Mouse (Mus musculus) kidney, postnatal 25 days (tissue): ENCODE data around the gene Tex33.

Experiments used
- DNase-seq, 2 experiments: peaks; one replicate each; pipeline ENCODE4 v3.0.0; 2021; ENCODE audit warnings: mixed read lengths in 2 of 2

The Tex33 gene

DNA sequence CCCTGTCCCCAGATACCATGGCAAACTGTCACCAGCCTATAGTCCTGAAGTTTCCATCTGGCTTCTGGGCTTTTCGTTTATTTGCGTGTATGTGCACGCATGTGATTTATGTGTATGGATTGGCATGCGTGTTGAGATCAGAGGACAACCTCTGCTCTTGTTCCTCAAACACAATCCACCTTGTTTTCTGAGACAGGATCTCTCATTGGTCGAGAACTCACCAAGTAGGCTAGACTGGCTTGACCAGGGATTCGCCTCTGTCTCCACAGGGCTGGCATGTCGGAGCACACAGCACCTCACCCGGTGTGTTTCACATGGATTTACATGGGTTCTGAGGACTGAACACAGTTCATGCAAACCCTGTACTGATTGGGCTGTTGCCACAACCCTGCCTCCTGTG is 18.4 kb upstream of the Tex33 start:
- DNase-seq = no peak

- DNase-seq = no peak
Observed at GRCm38 (mm10) chr15:78413719-78414117, 18.0 kb upstream of the Tex33 start.

DNA sequence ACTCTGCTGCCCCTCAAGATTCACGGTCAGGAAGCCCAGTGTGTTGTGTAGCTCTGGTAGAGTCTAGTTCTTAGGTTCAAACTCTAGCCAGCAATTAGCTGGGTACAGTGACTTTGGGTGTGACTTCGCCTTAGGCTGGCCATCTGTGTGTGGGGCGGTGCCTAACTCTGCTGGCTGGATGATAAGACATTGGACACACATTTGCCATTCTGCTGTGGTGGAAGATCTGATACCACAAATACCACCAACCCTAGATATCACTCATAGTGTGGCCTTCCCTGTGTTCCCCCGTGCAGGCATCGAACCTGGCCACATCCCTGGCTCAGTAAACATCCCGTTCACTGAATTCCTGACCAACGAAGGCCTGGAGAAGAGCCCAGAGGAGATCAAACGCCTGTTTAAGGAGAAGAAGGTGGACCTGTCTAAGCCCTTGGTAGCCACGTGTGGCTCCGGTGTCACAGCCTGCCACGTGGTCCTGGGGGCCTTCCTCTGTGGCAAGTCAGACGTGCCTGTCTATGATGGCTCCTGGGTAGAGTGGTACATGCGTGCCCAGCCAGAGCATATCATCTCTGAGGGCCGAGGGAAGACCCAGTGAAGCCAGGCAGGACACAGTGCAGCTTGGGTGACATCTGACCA is 17.5 kb upstream of the Tex33 start:
- no peak for DNase-seq

DNA sequence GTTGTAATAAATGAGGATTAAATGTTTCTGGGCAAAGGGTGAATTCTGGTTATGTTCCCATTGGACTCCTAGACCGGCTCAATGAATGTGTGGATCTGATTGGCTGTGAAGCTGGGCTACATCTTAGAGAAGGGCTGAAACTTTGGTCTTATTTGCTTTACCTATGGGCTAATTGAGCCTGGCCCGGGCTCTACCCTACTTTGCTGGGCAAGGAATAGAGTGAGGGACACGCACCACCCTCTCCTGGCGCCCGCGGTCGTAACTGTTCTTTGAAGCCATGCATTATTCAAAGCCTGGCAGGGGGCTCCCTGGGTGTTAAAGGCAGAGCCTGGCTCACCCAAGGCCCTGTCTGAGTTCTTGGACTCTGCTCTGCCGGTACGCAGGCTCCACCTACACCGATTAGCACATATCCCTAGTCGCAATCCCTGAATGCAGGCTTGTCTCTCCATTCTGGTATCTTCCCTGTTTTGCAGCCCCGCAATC is 13.9 kb upstream of the Tex33 start:
- peak; percentile 73 to 91 for DNase-seq

DNA sequence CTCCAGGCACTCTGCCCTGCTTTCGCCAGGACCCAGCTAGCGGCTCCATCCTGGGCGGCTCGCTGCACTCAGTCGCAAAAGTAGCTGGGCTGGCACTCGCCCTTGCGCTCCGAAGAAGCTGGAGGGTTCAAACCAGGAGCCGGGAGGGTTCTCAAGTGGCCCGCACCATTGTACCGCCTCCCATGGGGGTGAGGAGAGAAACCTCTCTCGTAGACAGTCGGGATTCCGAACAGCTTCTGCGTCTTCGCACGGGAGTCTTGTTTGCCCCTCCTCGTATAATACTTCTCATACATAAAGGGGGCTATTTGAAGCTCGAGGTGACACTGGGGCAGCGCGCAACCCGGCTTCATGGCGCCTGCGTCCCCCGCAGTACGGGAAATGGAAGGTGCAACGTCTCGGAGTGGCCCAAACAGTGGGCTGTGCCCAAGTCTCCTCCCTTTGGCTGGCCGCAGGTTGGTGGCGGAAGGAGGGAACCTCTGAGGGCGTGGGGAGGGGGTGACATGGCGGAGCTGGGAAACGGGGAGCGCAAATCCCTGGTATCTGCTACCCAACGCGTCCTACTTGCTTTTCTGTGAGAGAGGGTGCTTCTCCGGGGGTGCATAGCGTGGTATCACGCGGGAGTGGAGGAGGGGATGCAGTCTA is 10.7 kb upstream of the Tex33 start, which contains the start of gene Mpst:
Gene Mpst (plus strand): TSS at position 124 of the 642 bp plus-strand sequence.
- DNase-seq = peak; percentile 91 to 96

DNA sequence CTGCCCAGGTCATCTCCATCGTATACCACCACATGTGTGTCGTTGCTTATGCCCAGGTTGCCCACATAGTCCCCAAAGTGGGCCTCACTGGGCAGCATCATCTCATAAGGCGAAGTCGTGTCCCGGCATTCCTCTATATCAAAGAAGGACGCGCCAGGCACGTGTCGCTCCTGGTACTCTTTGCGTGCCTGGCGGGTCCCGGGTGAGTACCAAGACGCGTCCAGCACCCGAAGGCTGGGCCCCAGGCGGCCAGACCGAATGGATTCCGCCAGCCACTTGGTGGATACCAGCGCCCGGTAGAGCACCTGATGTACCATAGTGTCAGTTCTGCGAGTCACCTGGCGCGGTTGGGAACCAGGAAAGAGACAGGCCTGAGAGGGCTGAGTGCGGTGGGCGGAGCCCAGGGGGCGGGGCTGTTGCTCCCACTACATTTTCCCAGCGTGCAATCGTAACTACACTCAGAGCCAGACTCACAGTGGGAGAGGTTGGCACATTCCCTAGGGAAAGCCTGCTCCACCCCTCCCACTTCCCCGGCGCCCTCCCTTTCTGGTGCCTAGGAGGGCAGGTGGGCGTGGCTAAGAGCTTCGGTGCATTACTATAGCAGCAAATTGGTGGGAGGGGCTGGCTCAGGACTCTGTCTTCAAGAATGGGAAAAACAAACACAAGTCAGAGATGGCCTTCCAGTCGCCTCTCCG is 10.0 kb upstream of the Tex33 start, which contains the start of gene Tst:
Gene Tst (minus strand): TSS at position 391 of the 695 bp plus-strand sequence.
- peak; percentile 98 for DNase-seq

DNA sequence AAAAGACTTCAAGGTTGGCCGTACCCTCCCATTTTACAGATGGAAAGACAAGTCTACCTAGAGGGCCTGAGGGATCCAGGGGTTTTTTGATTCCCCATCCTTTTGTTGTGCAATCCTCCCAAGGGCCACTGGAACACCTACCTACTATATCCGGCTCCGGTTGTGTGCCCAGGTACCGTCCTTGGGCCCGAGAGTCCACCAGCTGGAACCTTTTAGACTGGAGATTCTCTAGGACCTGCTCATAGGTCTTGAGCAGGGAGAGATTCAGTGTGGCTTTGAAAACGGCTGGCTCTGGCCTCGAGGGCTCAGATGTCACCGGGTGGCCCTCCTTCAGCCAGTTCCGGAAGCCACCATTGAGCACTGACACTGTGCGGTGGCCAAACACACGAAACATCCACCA is 9.4 kb upstream of the Tex33 start:
- no peak for DNase-seq

GRCm38 (mm10) chr15:78403896-78404295 is 8.2 kb upstream of the Tex33 start:
- DNase-seq = peak; percentile 84 to 92

GRCm38 (mm10) chr15:78403301-78403741 is 7.6 kb upstream of the Tex33 start:
- peak; percentile 85 to 94 for DNase-seq

- DNase-seq = peak; percentile 63 to 80
Observed at GRCm38 (mm10) chr15:78402423-78402822, 6.7 kb upstream of the Tex33 start.

GRCm38 (mm10) chr15:78401921-78402320 is 6.2 kb upstream of the Tex33 start:
- DNase-seq = peak; percentile 85 to 88

DNA sequence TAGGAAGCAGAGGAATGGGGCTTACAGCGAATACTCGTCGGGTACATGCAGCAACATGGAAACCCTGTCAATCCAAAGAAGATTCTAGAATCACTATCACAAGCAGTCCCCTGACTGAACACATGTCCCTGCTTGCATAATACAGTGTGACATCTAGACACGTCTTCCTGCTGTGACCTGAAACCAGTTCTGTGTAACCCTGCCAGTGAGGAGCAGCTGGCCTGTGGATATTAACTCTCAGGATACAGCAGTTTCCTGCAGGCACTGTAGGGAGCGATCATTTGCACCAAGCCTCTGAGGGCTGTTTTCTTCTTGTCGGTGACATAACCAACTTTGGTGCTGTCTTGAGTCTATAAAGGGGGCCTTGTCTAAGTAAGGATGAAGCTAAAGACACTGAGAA is 5.6 kb upstream of the Tex33 start:
- DNase-seq = no peak

DNA sequence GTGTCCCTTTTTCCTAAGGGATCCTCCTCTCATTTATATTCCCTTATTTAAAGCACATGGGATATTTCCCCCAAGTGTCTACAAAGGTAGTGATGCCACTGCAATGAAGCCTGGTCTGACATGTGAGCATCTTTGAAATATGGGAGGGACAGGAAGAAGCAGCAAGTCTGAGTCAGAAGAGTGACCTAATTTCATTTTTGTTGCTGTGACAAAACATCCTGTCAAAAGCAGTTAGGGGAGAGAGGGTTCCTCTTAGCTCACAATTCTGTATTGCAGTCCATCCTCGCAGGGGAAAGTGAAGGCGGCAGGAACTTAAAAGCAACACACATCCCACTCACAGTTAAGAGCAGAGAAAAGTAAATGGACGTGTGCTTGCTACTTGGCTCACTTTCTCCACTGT is 4.9 kb downstream of the Tex33 start:
- no peak for DNase-seq

- DNase-seq = no peak
Observed at GRCm38 (mm10) chr15:78385564-78385963, 10.1 kb downstream of the Tex33 start.

GRCm38 (mm10) chr15:78384220-78385116 is 11.2 kb downstream of the Tex33 start:
- no peak for DNase-seq

- peak; percentile 73 to 90 for DNase-seq
Observed at GRCm38 (mm10) chr15:78383450-78384219, 12.1 kb downstream of the Tex33 start.

- peak in 1 of 2 experiments; percentile 3 for DNase-seq
Observed at GRCm38 (mm10) chr15:78382115-78382514, 13.6 kb downstream of the Tex33 start.

DNA sequence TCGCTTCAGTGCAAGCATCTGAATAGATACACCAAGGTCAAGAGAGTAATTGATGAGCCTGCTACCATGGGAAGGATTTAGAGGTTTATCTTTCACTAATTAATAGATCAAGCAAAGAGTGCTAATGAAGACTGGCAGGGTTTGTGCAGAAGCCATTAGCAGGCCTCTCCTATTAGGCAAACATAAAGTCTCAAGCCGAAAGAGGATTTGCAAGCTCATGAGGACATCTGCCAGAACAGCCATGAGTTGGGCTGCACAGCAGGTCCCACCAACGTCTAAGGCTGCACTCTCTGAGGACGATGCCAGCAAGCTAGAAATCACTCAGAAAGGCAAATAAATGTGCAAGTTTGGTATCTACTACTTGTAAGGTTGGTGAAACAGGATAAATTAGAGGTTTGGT is 15.0 kb downstream of the Tex33 start:
- no peak for DNase-seq

DNA sequence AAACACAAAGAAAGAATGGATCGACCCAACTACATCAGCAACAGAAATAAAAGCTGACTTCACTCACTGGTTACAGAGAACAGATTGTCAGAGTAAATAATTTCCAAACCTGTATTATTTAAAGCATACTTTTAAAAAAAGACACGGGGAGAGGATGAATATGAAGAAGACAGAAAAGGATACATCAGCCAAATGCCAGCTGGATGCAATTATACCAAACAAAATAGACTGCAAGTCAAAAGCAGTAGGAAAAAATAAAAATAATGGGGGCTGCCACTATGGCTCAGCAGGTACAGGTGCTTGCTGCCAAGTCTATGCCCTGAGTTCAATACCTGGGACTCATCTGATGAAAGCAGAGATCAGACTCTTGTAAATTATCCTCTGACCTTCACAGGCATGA is 15.5 kb downstream of the Tex33 start:
- DNase-seq = no peak

DNA sequence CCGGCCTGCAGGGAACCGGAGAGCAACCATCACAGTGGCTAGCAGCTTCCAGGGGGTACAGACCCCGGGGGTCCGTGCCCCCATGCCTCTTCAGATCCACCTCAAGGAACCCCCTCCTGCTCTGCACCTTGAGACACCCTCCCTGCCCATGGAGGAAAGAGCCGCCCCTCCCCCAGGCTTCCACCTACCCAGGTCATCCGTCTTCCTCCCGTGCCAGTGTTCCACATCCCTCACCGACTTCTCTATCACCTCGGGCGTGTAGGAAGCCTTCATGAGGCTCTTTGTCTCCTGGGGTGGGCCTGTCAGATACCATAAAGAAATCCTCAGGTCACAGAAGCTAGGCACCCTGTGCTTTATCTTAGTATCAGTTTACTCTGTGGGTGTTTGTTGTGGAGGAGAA is 17.2 kb downstream of the Tex33 start:
- DNase-seq = no peak

- DNase-seq = no peak
Observed at GRCm38 (mm10) chr15:78377859-78378258, 17.9 kb downstream of the Tex33 start.

- peak in 1 of 2 experiments; percentile 25 for DNase-seq
Observed at GRCm38 (mm10) chr15:78374204-78374603, 21.5 kb downstream of the Tex33 start.
